Mouse (Mus musculus): ENCODE measurements around the gene Themis2.
"Not testable (repeated sequence)": the region's sequence is repeated elsewhere in the genome, so short reads cannot be mapped to it uniquely, and the experiment has no call there.

- not testable (repeated sequence) for TF ChIP-seq CTCF (IDR thresholded peaks at IDR 0.05; ENCODE audit: control insufficient read depth, insufficient read depth, insufficient read length); MAX (IDR thresholded peaks at IDR 0.05); USF1 (IDR thresholded peaks at IDR 0.05; ENCODE audit: low read depth); MYOG (IDR thresholded peaks at IDR 0.05; ENCODE audit: control insufficient read depth, extremely low read depth, insufficient read length); CEBPB (IDR thresholded peaks at IDR 0.05; ENCODE audit: low read depth); FOSL1 (IDR thresholded peaks at IDR 0.05; ENCODE audit: insufficient read depth, low read length, poor library complexity, severe bottlenecking); MYOD1 (IDR thresholded peaks at IDR 0.05; ENCODE audit: control insufficient read depth, insufficient read length, low read depth)
Observed at GRCm38 (mm10) chr4:132737154-132737553, 59.0 kb downstream of the Themis2 start.

Measured in C2C12 (cell line).